Mouse (Mus musculus): ENCODE results near the gene Paqr7. TPM values are rescaled to one million over a fixed set of nuclear protein-coding genes. Genes with fewer than 3 reads are reported as not detected.

Gene Paqr7
- polyA plus RNA-seq, 1 experiment from 2014 or later: 0.57 TPM

GRCm38 (mm10) chr4:134532928-134533327 lies 36.4 kb downstream of the Paqr7 start:
- no peak overlapping the region for H3K27ac ChIP-seq (ENCODE audit: low read depth, low read length)
- no peak overlapping the region for H3K4me3 ChIP-seq (ENCODE audit: low read length)
- H3K27me3 ChIP-seq (ENCODE audit: control insufficient read depth, insufficient read depth, low read length): no peaks in the 10 kb centered on the region
- H3K4me1 ChIP-seq (ENCODE audit: control insufficient read depth, insufficient read depth, low read length): peaks cover 10% of the 10 kb centered on the region
- no peak for ATAC-seq (ENCODE audit: low FRiP score, low TSS enrichment)
- no peaks in the 10 kb centered on the region for H3K9me3 ChIP-seq (ENCODE audit: control insufficient read depth, low read length)
- 81% methylated on average over 4 of the region's 4 CpGs for WGBS
- no peak overlapping the region for H3K4me2 ChIP-seq (replicated peaks; ENCODE audit: low read depth, low read length)
- 0 out of 2 replicates have a peak overlapping the region, but pooled peaks have one; percentile 0 for H3K9ac ChIP-seq (ENCODE audit: low read depth, low read length)
- peaks cover 32% of the 10 kb centered on the region for H3K36me3 ChIP-seq (ENCODE audit: control insufficient read depth, insufficient read depth, low read length)

DNA sequence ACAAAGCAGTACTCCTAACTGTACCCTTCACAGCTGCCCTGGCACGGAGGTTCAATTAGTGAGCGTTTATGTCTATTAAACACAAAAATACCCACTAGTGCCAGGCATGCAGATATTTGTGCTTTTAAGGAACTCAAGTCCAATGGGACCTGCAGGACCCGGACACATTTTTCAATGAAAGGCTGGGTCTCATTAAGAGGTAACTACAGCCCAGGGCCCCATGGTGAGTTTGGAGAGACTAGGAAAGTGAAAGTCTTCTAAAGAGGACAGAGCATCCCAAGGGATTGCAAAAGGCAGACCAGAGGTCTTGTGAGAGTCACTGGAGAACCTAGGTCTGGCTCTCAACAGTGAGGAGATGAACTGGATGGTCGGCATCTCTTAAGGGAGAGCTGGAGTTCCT lies 36.9 kb downstream of the Paqr7 start:
- peak overlapping the region; percentile 86; the same call in 1 of the 2 replicates for H3K9ac ChIP-seq (ENCODE audit: low read depth, low read length)
- 88% methylated on average over 4 of the region's 4 CpGs for WGBS
- ATAC-seq (ENCODE audit: low FRiP score, low TSS enrichment): no peak

DNA sequence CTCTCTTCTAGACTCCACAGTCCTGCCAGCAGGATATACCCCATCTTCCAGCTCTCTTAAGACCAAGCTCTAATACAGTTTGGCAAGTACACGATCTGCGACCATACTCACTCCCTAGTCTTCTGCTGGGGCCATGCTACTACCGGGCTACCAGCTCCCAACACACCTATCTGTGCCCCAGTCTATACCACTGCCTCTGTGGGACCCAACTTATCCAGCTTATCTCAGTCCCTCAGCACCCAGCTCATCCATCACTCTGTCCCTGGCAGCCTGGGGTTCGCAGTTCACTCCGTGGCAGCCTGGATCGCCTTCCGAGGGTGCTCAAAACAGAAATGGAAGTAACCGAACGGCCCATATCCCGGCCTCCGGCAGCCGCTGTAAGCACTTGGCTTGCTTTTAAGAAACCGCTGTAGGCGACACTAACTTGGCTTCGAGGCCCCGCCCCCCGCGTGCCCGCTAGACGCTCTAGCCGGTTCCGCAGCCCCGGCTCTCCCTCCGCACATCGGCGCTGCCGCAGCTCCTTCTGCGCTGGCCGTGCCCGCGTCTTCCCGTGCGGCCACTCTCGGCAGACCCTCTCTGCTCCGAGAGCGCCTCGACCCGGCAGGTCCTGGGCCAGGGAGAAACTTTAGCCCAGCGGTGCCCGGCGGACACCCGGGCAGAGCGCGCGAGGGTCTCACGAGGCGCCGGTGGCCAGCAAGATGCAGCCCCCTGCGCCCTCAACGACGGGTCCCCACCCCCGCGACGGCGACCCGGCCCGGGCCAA lies 37.8 kb downstream of the Paqr7 start:
- H3K9me3 ChIP-seq (ENCODE audit: control insufficient read depth, low read length): no peaks in the 10 kb centered on the region
- H3K4me2 ChIP-seq (replicated peaks; ENCODE audit: low read depth, low read length): peak overlapping the region; percentile 94
- H3K4me3 ChIP-seq (ENCODE audit: low read length): peak overlapping the region; percentile 98
- peak overlapping the region; percentile 90 for H3K27ac ChIP-seq (ENCODE audit: low read depth, low read length)
- peak; percentile 20 for ATAC-seq (ENCODE audit: low FRiP score, low TSS enrichment)
- H3K9ac ChIP-seq (ENCODE audit: low read depth, low read length): peak overlapping the region; percentile 86
- WGBS: under 1% methylated on average over 55 of the region's 57 CpGs
- H3K27me3 ChIP-seq (ENCODE audit: control insufficient read depth, insufficient read depth, low read length): no peaks in the 10 kb centered on the region
- peaks cover 10% of the 10 kb centered on the region for H3K4me1 ChIP-seq (ENCODE audit: control insufficient read depth, insufficient read depth, low read length)
- H3K36me3 ChIP-seq (ENCODE audit: control insufficient read depth, insufficient read depth, low read length): peaks cover 25% of the 10 kb centered on the region

More for the DNA sequence above, 36.9 kb downstream of the Paqr7 start:
- Histone ChIP-seq H3K27ac (ENCODE audit: low read depth, low read length) (no peak overlapping the region), H3K4me3 (ENCODE audit: low read length) (peak overlapping the region; percentile 98; the same call in 1 of the 2 replicates), H3K9me3 (ENCODE audit: control insufficient read depth, low read length) (no peaks in the 10 kb centered on the region), H3K4me2 (replicated peaks; ENCODE audit: low read depth, low read length) (peak overlapping the region; percentile 94; the same call in 1 of the 2 replicates), H3K27me3 (ENCODE audit: control insufficient read depth, insufficient read depth, low read length) (no peaks in the 10 kb centered on the region), H3K36me3 (ENCODE audit: control insufficient read depth, insufficient read depth, low read length) (peaks cover 27% of the 10 kb centered on the region), H3K4me1 (ENCODE audit: control insufficient read depth, insufficient read depth, low read length) (peaks cover 10% of the 10 kb centered on the region)

DNA sequence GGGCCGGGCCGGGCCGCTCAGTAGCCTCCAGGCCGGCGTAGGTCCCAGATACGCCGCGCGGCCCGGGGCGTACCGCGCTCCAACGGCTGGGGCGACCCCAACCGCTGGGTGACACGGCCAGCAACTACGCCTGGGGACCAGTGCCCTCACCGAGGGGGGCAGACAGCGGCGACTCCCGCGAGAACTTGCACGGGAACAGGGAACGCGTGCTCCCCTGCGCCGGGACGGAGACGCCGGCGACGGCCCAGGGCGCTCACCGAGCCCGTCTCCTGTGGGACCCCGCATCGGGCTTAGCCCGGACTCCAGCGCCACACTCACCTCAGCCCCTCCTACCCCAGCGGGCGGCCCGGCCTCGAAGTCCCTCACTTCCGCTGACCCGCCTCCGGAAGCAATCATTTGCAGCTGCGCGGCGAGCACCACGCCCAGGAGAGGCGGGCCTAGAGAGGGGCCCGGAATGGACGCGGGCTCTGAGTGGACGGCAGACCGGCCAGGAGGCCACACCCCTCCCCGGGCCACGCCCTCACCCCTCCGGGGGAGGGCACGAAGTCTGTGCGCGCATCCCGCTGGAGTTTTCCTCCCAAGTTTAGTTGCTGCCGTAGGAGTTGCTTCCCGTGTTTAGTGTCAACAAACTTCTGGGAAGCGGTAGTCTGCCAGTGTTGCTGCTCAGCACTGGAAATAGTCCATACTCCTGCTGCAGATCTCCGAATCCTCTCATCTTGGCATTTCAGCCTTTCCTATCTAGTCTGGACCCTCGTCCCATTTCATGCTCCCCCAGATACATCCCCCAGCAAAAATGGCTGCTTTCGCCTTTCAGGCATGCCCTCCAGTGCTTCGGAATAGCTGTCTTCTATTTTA lies 38.7 kb downstream of the Paqr7 start, which contains the start of gene Mtfr1l:
Mtfr1l (minus strand) TSS at position 456 of the 855 bp plus-strand sequence.
- H3K4me2 ChIP-seq (replicated peaks; ENCODE audit: low read depth, low read length): peak within 1 kb of the TSS; percentile 94
- peak within 1 kb of the TSS; percentile 98 for H3K4me3 ChIP-seq (ENCODE audit: low read length)
- H3K27me3 ChIP-seq (ENCODE audit: control insufficient read depth, insufficient read depth, low read length): no peaks in the 10 kb centered on the region
- WGBS: under 1% methylated on average over 64 of the region's 71 CpGs
- H3K9me3 ChIP-seq (ENCODE audit: control insufficient read depth, low read length): no peaks in the 10 kb centered on the region
- H3K4me1 ChIP-seq (ENCODE audit: control insufficient read depth, insufficient read depth, low read length): peaks cover 10% of the 10 kb centered on the region
- peak within 1 kb of the TSS; percentile 90 for H3K27ac ChIP-seq (ENCODE audit: low read depth, low read length)
- peak within 1 kb of the TSS; percentile 86 for H3K9ac ChIP-seq (ENCODE audit: low read depth, low read length)
- peaks cover 24% of the 10 kb centered on the region for H3K36me3 ChIP-seq (ENCODE audit: control insufficient read depth, insufficient read depth, low read length)
- peak; percentile 98 for ATAC-seq (ENCODE audit: low FRiP score, low TSS enrichment)

- peak overlapping the region; percentile 92 for H3K4me2 ChIP-seq (replicated peaks; ENCODE audit: low read depth, low read length)
- peaks cover 26% of the 10 kb centered on the region for H3K36me3 ChIP-seq (ENCODE audit: control insufficient read depth, insufficient read depth, low read length)
- no peaks in the 10 kb centered on the region for H3K27me3 ChIP-seq (ENCODE audit: control insufficient read depth, insufficient read depth, low read length)
- no peaks in the 10 kb centered on the region for H3K9me3 ChIP-seq (ENCODE audit: control insufficient read depth, low read length)
- H3K27ac ChIP-seq (ENCODE audit: low read depth, low read length): peak overlapping the region; percentile 68; the same call in 1 of the 2 replicates
- H3K4me3 ChIP-seq (ENCODE audit: low read length): peak overlapping the region; percentile 98
- H3K4me1 ChIP-seq (ENCODE audit: control insufficient read depth, insufficient read depth, low read length): peaks cover 10% of the 10 kb centered on the region
- WGBS: 7% methylated on average over 8 of the region's 8 CpGs
- ATAC-seq (ENCODE audit: low FRiP score, low TSS enrichment): no peak; the same call in 1 of the 2 replicates
- peak overlapping the region; percentile 86 for H3K9ac ChIP-seq (ENCODE audit: low read depth, low read length)
These were observed 39.3 kb downstream of the Paqr7 start for GRCm38 (mm10) chr4:134535787-134536151.

DNA sequence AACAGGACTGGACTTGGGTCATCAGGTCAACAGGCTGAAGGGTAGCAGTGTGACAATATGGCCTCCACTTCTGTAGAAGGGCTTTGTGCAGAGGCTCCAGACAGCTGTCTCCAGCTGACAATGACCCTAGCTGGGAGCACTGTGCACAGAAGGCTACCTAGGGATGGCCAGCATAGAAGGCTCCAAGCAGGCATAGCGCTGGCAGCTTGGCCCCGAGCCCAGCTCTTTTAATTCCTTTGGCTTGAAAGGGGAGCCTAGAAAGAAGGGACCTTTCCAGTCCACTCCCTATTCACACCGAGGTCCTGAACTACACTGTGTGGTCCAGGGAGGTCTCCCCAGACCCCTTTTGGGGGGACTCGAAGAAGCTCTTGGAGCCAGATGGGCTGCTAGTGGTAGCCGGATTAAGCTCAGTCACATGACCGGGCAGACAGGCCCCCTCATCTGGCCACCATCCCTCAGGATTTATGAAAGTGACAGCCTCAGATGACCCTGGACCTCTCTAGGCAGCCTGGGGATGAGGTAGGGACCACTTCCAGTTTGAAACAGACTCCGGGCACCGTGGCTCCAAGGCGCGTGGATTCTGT lies 42.6 kb downstream of the Paqr7 start:
- H3K27ac ChIP-seq (ENCODE audit: low read depth, low read length): no peak overlapping the region
- WGBS: 91% methylated on average over 10 of the region's 10 CpGs

DNA sequence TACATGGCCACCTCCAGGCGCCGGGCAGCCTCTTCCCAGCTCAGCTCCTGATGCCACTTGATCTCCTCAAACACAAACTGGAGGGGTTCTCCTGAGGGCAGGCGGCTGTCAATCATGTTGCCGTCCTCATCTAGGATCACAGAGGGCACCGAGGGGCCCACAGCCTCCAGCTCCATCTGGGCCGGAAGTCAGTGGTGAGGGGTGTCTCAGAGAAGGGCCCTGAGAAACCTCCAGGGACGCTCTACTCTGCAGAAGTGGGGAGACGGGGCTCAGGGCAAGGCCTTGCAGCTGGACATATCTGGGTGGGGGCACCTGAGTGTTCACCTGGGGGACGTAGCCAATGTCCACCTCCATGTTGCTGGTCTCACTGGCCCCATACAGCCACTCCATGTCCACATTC lies 46.2 kb downstream of the Paqr7 start:
- Histone ChIP-seq H3K27me3 (ENCODE audit: control insufficient read depth, insufficient read depth, low read length) (no peaks in the 10 kb centered on the region), H3K27ac (ENCODE audit: low read depth, low read length) (no peak overlapping the region), H3K4me3 (ENCODE audit: low read length) (no peak overlapping the region), H3K36me3 (ENCODE audit: control insufficient read depth, insufficient read depth, low read length) (peaks cover 71% of the 10 kb centered on the region), H3K9me3 (ENCODE audit: control insufficient read depth, low read length) (no peaks in the 10 kb centered on the region), H3K9ac (ENCODE audit: low read depth, low read length) (no peak overlapping the region), H3K4me1 (ENCODE audit: control insufficient read depth, insufficient read depth, low read length) (no peaks in the 10 kb centered on the region), H3K4me2 (replicated peaks; ENCODE audit: low read depth, low read length) (no peak overlapping the region)
- ATAC-seq (ENCODE audit: low FRiP score, low TSS enrichment): no peak
- WGBS: 93% methylated on average over 9 of the region's 9 CpGs

More for the DNA sequence above, 42.6 kb downstream of the Paqr7 start:
- no peak overlapping the region for H3K4me3 ChIP-seq (ENCODE audit: low read length)
- H3K9ac ChIP-seq (ENCODE audit: low read depth, low read length): no peak overlapping the region
- no peak overlapping the region for H3K4me2 ChIP-seq (replicated peaks; ENCODE audit: low read depth, low read length)
- H3K36me3 ChIP-seq (ENCODE audit: control insufficient read depth, insufficient read depth, low read length): peaks cover 46% of the 10 kb centered on the region
- H3K27me3 ChIP-seq (ENCODE audit: control insufficient read depth, insufficient read depth, low read length): no peaks in the 10 kb centered on the region
- no peak for ATAC-seq (ENCODE audit: low FRiP score, low TSS enrichment)
- peaks cover 2% of the 10 kb centered on the region; the same call in 1 of the 2 replicates for H3K4me1 ChIP-seq (ENCODE audit: control insufficient read depth, insufficient read depth, low read length)
- H3K9me3 ChIP-seq (ENCODE audit: control insufficient read depth, low read length): no peaks in the 10 kb centered on the region

GRCm38 (mm10) chr4:134543261-134543660 lies 46.8 kb downstream of the Paqr7 start:
- 7% methylated on average over 5 of the region's 5 CpGs for WGBS
- ATAC-seq (ENCODE audit: low FRiP score, low TSS enrichment): peak; percentile 63; the same call in 1 of the 2 replicates

More at GRCm38 (mm10) chr4:134543261-134543660, 46.8 kb downstream of the Paqr7 start:
- Histone ChIP-seq H3K27me3 (ENCODE audit: control insufficient read depth, insufficient read depth, low read length) (no peaks in the 10 kb centered on the region), H3K27ac (ENCODE audit: low read depth, low read length) (no peak overlapping the region), H3K4me2 (replicated peaks; ENCODE audit: low read depth, low read length) (no peak overlapping the region), H3K4me1 (ENCODE audit: control insufficient read depth, insufficient read depth, low read length) (no peaks in the 10 kb centered on the region), H3K9ac (ENCODE audit: low read depth, low read length) (no peak overlapping the region), H3K36me3 (ENCODE audit: control insufficient read depth, insufficient read depth, low read length) (peaks cover 75% of the 10 kb centered on the region), H3K9me3 (ENCODE audit: control insufficient read depth, low read length) (no peaks in the 10 kb centered on the region), H3K4me3 (ENCODE audit: low read length) (no peak overlapping the region)
